Mouse (Mus musculus) right cerebral cortex, adult 18-20 months (tissue): ENCODE results near the gene Rab3c.

Source experiments
- DNase-seq: peaks from one replicate; pipeline ENCODE4 v3.0.0; 2022; ENCODE audit warnings: mixed read lengths

Gene Rab3c

GRCm38 (mm10) chr13:110093720-110094685, 186.8 kb downstream of the Rab3c start:
- DNase-seq, result no peak

GRCm38 (mm10) chr13:110083961-110084360, 196.8 kb downstream of the Rab3c start:
- DNase-seq, result no peak

GRCm38 (mm10) chr13:110081174-110081573, 199.6 kb downstream of the Rab3c start:
- no peak for DNase-seq

- peak; percentile 21 for DNase-seq
Observed at GRCm38 (mm10) chr13:110075587-110075986, 205.2 kb downstream of the Rab3c start.

GRCm38 (mm10) chr13:110074180-110074579, 206.6 kb downstream of the Rab3c start:
- no peak for DNase-seq

GRCm38 (mm10) chr13:110067149-110067548, 213.6 kb downstream of the Rab3c start:
- peak; percentile 13 for DNase-seq

- DNase-seq, result no peak
Observed at GRCm38 (mm10) chr13:110066674-110067073, 214.1 kb downstream of the Rab3c start.

GRCm38 (mm10) chr13:110062835-110063411, 217.9 kb downstream of the Rab3c start:
- peak; percentile 73 for DNase-seq

- no peak for DNase-seq
Observed at GRCm38 (mm10) chr13:110062288-110062687, 218.5 kb downstream of the Rab3c start.

- no peak for DNase-seq
Observed at GRCm38 (mm10) chr13:110054538-110054937, 226.3 kb downstream of the Rab3c start.

GRCm38 (mm10) chr13:110048767-110049434, 231.9 kb downstream of the Rab3c start:
- DNase-seq, result no peak

- no peak for DNase-seq
Observed at GRCm38 (mm10) chr13:110044418-110044817, 236.4 kb downstream of the Rab3c start.

- peak; percentile 39 for DNase-seq
Observed at GRCm38 (mm10) chr13:110039779-110040498, 240.9 kb downstream of the Rab3c start.

- DNase-seq, result no peak
Observed at GRCm38 (mm10) chr13:110039170-110039569, 241.6 kb downstream of the Rab3c start.

GRCm38 (mm10) chr13:110038521-110038920, 242.3 kb downstream of the Rab3c start:
- DNase-seq, result no peak

GRCm38 (mm10) chr13:110034885-110035284, 245.9 kb downstream of the Rab3c start:
- no peak for DNase-seq

GRCm38 (mm10) chr13:110034041-110034440, 246.8 kb downstream of the Rab3c start:
- no peak for DNase-seq

GRCm38 (mm10) chr13:110031886-110032285, 248.9 kb downstream of the Rab3c start:
- DNase-seq, result no peak

- no peak for DNase-seq
Observed at GRCm38 (mm10) chr13:110031061-110031460, 249.7 kb downstream of the Rab3c start.

GRCm38 (mm10) chr13:110024381-110025161, 256.2 kb downstream of the Rab3c start:
- DNase-seq, result no peak

- DNase-seq, result no peak
Observed at GRCm38 (mm10) chr13:110023031-110023430, 257.8 kb downstream of the Rab3c start.

GRCm38 (mm10) chr13:110019774-110020173, 261.0 kb downstream of the Rab3c start:
- DNase-seq, result no peak
